Mouse (Mus musculus): Measurements from ENCODE around the gene BC024978. TPM values are rescaled to one million over a fixed set of nuclear protein-coding genes. Genes with fewer than 3 reads are reported as not detected.

Gene BC024978
- total RNA-seq, 2 experiments from 2014 or later = 0.34 to 2.3 TPM

GRCm38 (mm10) chr7:27174496-27174895 lies 21.1 kb upstream of the BC024978 start:
- no peak for ATAC-seq (replicated peaks; ENCODE audit: low FRiP score, poor library complexity, severe bottlenecking)

DNA sequence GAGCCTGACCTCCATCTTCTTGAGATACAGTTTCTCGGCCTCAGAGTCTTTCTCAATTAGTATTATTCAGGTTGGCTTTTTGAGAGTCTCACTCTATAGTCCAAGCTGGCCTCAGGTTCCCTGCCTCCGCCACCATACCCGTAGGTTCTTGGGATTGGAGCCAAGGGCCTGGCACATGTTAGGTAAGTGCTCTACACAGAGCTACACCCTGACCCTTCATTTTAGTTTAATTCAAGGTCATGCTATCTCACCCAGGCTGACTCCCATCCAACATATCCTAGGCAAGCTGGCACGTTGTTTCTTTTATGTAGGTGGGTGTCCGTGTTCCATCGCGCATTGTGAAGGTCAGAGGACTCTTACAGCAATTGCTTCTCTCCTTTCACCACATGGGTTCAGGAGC lies 20.7 kb upstream of the BC024978 start:
- no peak for ATAC-seq (replicated peaks; ENCODE audit: low FRiP score, poor library complexity, severe bottlenecking)

DNA sequence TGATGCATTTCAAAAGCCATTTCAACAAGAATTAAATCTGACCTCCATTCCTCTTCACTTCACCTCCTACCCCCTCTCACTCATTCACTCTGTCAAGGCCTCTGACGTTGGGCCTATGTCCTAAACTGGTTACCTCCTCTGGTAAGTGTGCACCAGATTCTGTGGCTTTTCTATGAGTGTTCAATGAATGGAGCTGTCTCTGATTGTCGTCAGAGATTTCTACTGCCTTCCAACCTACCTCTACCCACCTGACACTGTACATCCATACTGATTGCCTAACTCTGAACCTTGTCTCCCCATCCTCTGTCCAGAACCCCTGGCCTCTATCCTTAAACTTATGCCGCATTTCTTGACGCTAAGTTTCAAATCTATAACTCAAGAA lies 17.6 kb upstream of the BC024978 start:
- 0 out of 2 replicates have a peak, but pooled peaks have one; percentile 0 for ATAC-seq (replicated peaks; ENCODE audit: low FRiP score, poor library complexity, severe bottlenecking)

GRCm38 (mm10) chr7:27178324-27179216 lies 17.0 kb upstream of the BC024978 start, which contains the start of gene Rab4b:
Gene Rab4b, minus strand, starts transcription at chr7:27178896.
- ATAC-seq (replicated peaks; ENCODE audit: low FRiP score, poor library complexity, severe bottlenecking) = peak; percentile 96

DNA sequence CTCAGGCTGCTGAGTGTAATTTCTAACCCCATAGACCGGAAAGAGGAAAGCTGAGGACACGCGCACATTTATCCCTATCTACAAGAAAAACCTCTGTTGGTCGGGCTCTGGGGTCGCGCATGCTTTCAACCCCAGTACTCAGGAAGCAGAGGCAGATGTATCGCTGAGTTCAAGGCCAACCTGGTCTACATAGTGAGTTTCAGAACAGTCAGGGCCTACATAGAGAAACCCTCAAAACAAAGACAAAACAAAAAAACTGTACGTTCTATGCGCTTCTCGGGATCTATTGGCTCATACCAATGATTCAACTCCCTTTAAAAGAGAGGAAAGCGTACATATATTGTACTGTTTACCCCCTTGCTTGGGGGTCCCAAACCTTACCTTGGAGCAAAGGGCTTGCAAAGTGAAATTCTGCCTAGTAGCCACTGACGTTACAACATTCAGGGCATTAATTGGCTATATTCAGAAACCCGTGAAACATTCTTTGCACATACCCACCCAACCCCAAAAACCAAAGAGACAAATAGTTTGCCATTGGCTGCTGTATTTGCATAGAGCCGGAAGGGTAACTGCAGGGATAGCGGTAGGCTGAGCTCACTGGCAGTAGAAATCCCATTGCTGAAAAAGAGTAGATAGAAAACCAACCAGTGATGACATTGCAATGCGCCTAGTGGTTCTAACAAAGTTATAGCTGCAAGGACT lies 16.2 kb upstream of the BC024978 start:
- ATAC-seq (replicated peaks; ENCODE audit: low FRiP score, poor library complexity, severe bottlenecking) = no peak

- ATAC-seq (replicated peaks; ENCODE audit: low FRiP score, poor library complexity, severe bottlenecking) = no peak
Observed at GRCm38 (mm10) chr7:27180036-27180435, 15.5 kb upstream of the BC024978 start.

GRCm38 (mm10) chr7:27180837-27181695 lies 14.5 kb upstream of the BC024978 start, which contains the start of the genes Gm21983 and Mia:
Gene Gm21983, minus strand, starts transcription at chr7:27181086.
Gene Mia, minus strand, starts transcription at chr7:27181157.
- no peak for ATAC-seq (replicated peaks; ENCODE audit: low FRiP score, poor library complexity, severe bottlenecking)

DNA sequence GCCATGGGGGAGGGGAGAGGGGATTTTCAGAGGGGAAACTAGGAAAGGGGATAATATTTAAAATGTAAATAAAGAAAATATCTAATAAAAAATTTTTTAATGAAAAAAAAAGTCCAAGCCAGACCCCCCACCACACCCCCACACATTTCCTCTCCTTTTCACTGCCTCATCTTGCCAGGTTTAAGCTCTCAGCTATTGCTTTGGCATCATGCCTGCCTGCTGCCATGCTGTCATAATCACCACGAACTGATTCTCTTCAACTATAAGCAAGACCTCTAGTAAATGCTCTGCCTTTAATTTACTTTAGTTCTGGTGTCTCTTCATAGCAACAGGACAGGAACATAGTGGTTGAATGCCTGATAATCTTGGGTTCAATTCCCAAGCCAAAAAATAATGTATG lies 13.1 kb upstream of the BC024978 start:
- no peak for ATAC-seq (replicated peaks; ENCODE audit: low FRiP score, poor library complexity, severe bottlenecking)

DNA sequence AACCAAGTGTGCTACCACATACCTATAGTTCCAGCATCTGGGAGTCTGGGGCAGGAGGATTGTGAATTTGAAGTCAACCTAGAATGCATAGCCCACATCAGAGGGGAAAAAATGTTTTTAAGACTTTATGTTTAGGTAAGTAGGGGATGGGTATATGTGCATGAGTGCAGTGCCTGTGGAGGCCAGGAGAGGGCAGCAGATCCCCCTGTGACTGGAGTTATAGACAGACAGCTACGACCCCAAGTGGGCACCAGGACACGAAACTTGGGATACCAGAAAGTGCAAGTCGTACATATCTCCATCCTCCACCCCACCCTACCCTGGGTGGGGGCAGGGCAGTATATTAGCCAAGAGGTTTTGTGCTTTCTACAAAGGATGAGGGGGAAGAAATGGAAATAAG lies 10.6 kb upstream of the BC024978 start:
- peak; percentile 73 for ATAC-seq (replicated peaks; ENCODE audit: low FRiP score, poor library complexity, severe bottlenecking)

DNA sequence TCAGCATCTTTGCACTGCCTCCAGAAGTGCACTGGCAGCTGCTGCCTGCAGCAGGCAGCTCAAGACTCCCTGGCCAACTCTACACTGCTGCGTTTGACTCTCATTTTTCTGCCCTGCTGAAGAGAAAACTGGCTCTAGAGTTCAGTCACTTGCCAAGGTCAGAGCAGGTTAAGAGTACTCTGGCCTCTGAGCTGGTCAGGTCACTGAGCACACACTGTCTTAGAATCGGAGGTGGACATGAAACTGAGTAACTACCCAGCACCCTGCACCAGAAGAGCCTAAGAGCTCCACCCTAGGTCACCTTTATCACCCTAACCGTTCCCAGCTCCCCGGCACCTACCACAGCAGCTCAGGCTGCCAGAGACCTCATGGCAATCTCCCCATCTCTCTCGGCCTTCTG lies 9.6 kb upstream of the BC024978 start:
- no peak for ATAC-seq (replicated peaks; ENCODE audit: low FRiP score, poor library complexity, severe bottlenecking)

DNA sequence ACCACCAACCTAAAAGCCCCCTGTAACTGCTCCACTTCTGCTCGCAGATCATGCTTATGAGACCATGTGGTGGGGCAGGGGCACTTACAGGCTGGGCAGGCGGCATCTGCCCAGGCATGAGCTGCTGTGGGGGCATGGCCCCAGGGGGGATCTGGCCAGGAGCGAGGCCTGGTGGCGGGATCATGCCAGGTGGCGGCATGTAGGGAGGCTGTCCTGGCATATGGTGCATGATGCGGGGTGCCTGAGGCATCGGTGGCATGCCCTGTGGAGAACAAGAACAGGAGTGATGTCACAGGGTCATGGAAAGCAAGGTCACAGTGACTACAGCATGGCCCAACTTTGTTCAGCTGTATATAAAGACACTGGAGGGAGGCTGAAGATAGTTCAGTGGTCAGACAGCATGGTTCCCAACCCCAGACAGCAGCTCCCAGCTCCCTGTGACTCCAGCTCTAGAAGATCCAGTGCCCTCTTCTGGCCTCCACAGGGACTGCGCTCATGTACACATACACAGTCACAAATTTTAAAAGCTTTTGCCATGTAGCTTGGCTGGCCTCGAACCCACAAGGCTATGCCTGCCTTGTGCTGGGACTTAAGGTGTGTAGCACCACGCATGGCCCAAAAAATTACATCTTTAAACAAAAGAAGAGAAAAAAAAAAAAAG lies 6.2 kb upstream of the BC024978 start:
- ATAC-seq (replicated peaks; ENCODE audit: low FRiP score, poor library complexity, severe bottlenecking) = peak; percentile 33; the same call in 1 of the 2 replicates

GRCm38 (mm10) chr7:27192434-27192833 lies 3.1 kb upstream of the BC024978 start:
- ATAC-seq (replicated peaks; ENCODE audit: low FRiP score, poor library complexity, severe bottlenecking) = no peak

DNA sequence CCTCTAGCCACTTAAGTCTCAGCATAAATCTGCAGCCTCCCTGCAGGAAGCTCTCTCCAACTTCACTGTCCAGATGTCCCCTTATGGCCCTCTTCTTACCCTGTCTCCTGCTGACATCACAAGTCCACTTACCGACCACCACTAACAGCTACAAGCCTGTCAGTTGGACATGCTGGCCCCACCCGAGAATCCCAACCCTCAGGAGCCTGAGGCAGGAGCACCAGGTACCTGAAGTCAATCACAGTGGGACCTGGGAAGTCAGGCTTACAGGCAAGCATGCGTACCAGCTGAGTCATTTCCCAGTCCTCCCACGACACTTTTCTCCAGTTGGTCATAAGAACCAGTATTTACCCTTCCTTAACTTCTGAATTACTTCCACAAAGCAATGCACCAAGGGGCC lies 1.9 kb upstream of the BC024978 start:
- no peak for ATAC-seq (replicated peaks; ENCODE audit: low FRiP score, poor library complexity, severe bottlenecking)

DNA sequence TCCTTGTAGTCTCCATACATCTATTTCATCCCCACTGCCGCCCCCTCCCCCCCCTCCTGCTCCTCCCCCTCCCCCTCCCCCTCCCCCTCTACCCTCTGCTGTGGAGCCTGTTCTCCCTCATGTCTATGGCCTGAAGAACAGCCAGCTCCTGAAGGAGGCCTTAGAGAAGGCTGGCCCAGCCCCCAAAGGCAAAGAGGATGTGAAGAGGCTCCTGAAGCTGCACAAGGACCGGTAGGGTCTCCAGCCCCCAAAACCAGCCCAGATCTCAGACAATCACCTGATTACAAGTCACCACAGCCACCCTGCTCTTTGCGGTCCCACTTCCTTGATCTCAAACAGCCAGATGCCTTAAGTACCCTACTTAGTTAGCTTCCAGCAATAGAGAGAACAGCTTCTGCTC lies 1.6 kb downstream of the BC024978 start:
- ATAC-seq (replicated peaks; ENCODE audit: low FRiP score, poor library complexity, severe bottlenecking) = no peak

DNA sequence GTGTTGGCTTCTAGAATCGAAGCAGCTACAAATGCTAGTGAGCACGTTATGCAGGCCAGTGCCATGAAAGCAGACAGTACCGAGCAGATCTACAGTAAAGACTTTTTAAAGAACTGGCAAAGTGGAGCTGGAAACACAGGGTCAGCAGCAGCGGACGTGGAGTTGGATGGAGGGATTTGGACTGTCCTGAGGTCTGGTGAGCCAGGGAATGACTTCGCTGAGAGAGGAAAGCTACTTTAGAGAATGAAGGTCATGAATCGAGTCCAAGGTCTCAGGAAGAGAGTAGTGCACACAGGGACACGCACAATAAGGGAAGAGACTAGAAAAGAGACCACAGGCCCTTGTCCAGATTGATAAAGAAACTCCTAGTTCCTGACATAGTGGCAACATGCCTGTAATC lies 2.1 kb downstream of the BC024978 start:
- no peak for ATAC-seq (replicated peaks; ENCODE audit: low FRiP score, poor library complexity, severe bottlenecking)

GRCm38 (mm10) chr7:27198355-27198754 lies 2.8 kb downstream of the BC024978 start:
- no peak for ATAC-seq (replicated peaks; ENCODE audit: low FRiP score, poor library complexity, severe bottlenecking)

- no peak for ATAC-seq (replicated peaks; ENCODE audit: low FRiP score, poor library complexity, severe bottlenecking)
Observed at GRCm38 (mm10) chr7:27198779-27199178, 3.2 kb downstream of the BC024978 start.

DNA sequence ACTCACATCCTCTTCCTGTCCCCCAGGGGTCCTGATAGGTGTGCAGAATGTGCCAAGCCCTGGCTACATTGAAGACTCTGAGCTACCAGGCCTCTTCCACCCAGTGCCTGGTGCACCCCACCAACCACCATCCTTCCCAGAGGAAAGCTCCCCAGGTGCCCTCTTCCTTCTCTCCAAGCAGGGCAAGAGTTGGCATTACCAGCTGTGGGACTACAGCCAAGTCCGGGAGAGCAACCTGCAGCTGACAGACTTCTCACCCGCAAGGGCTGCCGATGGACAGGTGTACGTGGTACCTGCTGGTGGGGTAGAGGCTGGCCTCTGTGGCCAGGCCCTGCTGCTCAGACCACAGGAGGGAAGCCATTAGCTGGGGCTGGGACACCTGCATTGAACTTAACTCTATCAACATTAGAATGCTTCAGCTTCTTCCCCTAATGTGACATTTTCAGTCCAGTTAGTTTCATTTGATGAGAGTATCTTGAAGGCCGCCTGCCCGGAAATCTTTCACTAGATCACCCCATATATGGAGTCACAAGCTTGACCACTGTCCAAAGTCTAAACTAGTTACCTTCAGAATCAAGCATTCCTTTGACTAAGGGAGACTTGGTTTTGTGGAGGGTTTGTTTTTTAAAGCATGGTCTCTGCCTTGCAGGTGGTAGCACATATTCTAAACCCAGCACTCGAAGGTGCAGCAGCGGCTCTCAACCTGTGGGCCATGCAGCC lies 8.3 kb downstream of the BC024978 start:
- no peak for ATAC-seq (replicated peaks; ENCODE audit: low FRiP score, poor library complexity, severe bottlenecking)

DNA sequence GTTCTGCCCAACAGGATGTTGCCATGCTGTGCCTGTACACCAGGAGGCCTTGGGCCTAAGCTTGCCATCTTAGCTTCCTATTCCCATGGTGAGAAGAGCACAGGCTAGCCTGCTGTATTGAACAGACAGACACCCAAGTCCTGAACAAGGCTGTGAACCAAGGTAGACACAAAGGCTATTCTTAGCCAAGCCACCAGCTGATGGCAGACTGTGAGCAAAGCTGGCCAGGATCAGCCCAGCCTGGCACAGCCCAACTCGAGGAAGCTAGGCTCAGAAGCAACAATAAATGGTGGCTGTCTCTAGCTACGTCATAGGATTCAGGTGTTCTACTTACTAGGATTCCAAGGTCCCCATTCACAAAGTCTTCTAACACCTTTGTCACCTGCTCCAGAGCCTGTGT lies 17.0 kb downstream of the BC024978 start:
- ATAC-seq (replicated peaks; ENCODE audit: low FRiP score, poor library complexity, severe bottlenecking) = no peak

Data from erythroblast, adult 5-6 weeks (primary cell).